Mouse (Mus musculus) midbrain, embryonic 16.5 days (tissue): ENCODE data around the gene Prss57. TPM values are rescaled to one million over a fixed set of nuclear protein-coding genes. Genes with fewer than 3 reads are reported as not detected.

Source experiments
- ATAC-seq: fragments of 200-750 bp; cut with Nextera tagmentation; 2 replicates; pipeline ENCODE4 v1.8.0; 2017; ENCODE audit warnings: moderate TSS enrichment
- H3K27ac ChIP-seq: fragments of 300-500 bp; sonication (generic); 2 replicates; pipeline ENCODE4 v1.5.1; 2014; ENCODE audit warnings: mild to moderate bottlenecking, low read length, mixed read lengths
- H3K27me3 ChIP-seq: fragments of 300-500 bp; sonication (generic); 2 replicates; pipeline ENCODE4 v1.6.1; 2014; ENCODE audit warnings: low read depth, low read length, mixed read lengths; ENCODE audit not compliant: control insufficient read depth, insufficient read depth
- H3K36me3 ChIP-seq: fragments of 300-500 bp; sonication (generic); 2 replicates; pipeline ENCODE4 v1.6.1; 2014; ENCODE audit warnings: mild to moderate bottlenecking, low read length, moderate library complexity, mixed read lengths; ENCODE audit not compliant: control insufficient read depth, insufficient read depth
- H3K4me1 ChIP-seq: fragments of 300-500 bp; sonication (generic); 2 replicates; pipeline ENCODE4 v1.6.1; 2014; ENCODE audit warnings: mild to moderate bottlenecking, low read length, mixed read lengths; ENCODE audit not compliant: control insufficient read depth, insufficient read depth
- H3K4me2 ChIP-seq: fragments of 300-500 bp; sonication (generic); 2 replicates; pipeline ENCODE4 v1.6.1; 2014; ENCODE audit warnings: mild to moderate bottlenecking, low read length, mixed read lengths
- H3K4me3 ChIP-seq: fragments of 300-500 bp; sonication (generic); 2 replicates; pipeline ENCODE4 v1.5.1; 2014; ENCODE audit warnings: low read depth, mild to moderate bottlenecking, low read length, moderate library complexity, mixed read lengths
- H3K9ac ChIP-seq: fragments of 300-500 bp; sonication (generic); 2 replicates; pipeline ENCODE4 v1.6.1; 2014; ENCODE audit warnings: low read depth, low read length, mixed read lengths
- H3K9me3 ChIP-seq: fragments of 300-500 bp; sonication (generic); replicated peaks from 2 replicates; pipeline ENCODE4 v1.6.1; 2014; ENCODE audit warnings: mild to moderate bottlenecking, low read length, mixed read lengths; ENCODE audit not compliant: control insufficient read depth, poor library complexity, severe bottlenecking
- WGBS: fragments of 180-500 bp; shearing (Covaris S2); extraction: QIAGEN DNeasy Blood & Tissue Kit; methylation state at CpG from one replicate; pipeline ENCODE4 v1.1.7; 2014; 5-methylcytosine and 5-hydroxymethylcytosine counted together
- polyA plus RNA-seq: library from polyadenylated mRNA; unstranded; fragments of >200 nt; fragmentation: Nextera tagmentation; extraction: Ambion mirVana; gene quantifications from 2 replicates; pipeline ENCODE4 v1.2.1, GENCODE M21; 2015

Gene Prss57
- polyA plus RNA-seq, 1 experiment from 2014 or later: 0.19 TPM

DNA sequence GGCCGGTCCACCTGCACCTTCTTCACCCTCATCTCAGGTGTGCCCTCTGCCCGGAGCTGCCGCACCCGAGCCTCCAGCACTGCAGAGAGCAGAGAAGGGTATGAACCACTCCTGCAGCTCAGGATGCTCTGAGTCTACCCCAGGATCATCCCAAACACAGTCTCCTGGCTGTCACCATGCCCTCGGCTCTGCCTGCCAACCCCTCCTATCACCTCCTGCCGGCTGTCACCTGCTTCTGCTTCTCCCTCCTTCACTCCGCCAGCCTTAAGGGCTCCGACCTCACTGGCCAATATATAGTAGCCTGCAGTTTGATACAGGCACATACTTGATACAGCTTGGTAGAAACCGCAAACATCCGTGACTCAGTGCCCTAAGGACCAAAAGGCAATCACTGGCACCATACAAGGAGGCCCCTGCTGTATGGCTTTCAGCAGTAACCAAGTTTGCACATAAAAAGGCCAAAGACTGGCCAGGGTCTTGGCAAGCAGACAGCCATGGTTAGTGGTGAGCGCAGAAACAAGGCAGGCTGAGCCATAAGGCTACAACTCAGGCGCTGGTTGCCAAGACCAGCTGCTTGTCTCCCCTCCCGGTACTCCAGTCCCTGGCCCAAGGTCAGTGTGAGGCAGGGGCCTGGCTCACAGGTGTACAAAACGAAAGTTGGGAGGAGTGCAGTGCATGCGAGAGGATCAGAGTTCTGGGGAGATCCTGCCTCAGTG is 47.0 kb downstream of the Prss57 start:
- Histone ChIP-seq H3K4me2 (no peak overlapping the region), H3K4me3 (no peak overlapping the region), H3K9ac (no peak overlapping the region), H3K36me3 (peaks cover 36% of the 10 kb centered on the region), H3K27ac (no peak overlapping the region), H3K27me3 (no peaks in the 10 kb centered on the region), H3K4me1 (peaks cover 12% of the 10 kb centered on the region), H3K9me3 (peaks cover 20% of the 10 kb centered on the region)
- ATAC-seq: no peak
- WGBS: 94% methylated on average over 15 of the region's 15 CpGs

GRCm38 (mm10) chr10:79743161-79743560 is 47.6 kb downstream of the Prss57 start:
- Histone ChIP-seq H3K4me3 (no peak overlapping the region), H3K4me2 (no peak overlapping the region), H3K27me3 (no peaks in the 10 kb centered on the region), H3K4me1 (peaks cover 12% of the 10 kb centered on the region), H3K27ac (no peak overlapping the region), H3K9me3 (peaks cover 24% of the 10 kb centered on the region), H3K9ac (no peak overlapping the region), H3K36me3 (peaks cover 43% of the 10 kb centered on the region)
- WGBS: 93% methylated on average over 11 of the region's 11 CpGs
- no peak for ATAC-seq

GRCm38 (mm10) chr10:79740863-79741262 is 49.9 kb downstream of the Prss57 start:
- H3K4me2 ChIP-seq: no peak overlapping the region
- H3K27ac ChIP-seq: no peak overlapping the region
- peaks cover 7% of the 10 kb centered on the region for H3K4me1 ChIP-seq
- no peak overlapping the region for H3K9ac ChIP-seq
- WGBS: 52% methylated on average over 11 of the region's 11 CpGs
- no peaks in the 10 kb centered on the region for H3K27me3 ChIP-seq
- peaks cover 66% of the 10 kb centered on the region for H3K36me3 ChIP-seq
- H3K4me3 ChIP-seq: no peak overlapping the region
- H3K9me3 ChIP-seq: peaks cover 30% of the 10 kb centered on the region
- ATAC-seq: no peak

DNA sequence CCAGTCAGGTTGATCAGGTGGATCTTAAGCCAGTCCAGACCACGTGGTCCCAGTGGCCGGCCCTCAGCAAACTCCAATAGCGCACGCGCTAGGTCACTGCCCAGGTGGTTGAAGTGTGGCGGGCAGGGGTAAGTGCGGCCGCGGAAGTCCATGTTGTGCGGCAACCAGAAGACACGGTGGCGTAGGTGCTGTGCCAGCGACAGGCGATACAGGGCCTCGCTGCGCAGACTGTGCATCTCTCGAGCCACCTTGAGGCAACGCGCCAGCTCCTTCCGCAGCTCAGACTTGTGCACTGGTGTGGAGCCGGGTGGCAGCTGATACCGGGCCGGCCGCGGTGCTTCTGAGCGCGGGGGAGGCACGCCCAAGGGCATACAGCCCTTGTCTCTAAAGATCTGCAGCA is 51.5 kb downstream of the Prss57 start:
- Histone ChIP-seq H3K9me3 (peaks cover 31% of the 10 kb centered on the region), H3K9ac (no peak overlapping the region), H3K4me3 (no peak overlapping the region), H3K27me3 (no peaks in the 10 kb centered on the region), H3K27ac (no peak overlapping the region), H3K4me1 (no peaks in the 10 kb centered on the region), H3K36me3 (peaks cover 79% of the 10 kb centered on the region), H3K4me2 (no peak overlapping the region)
- no peak for ATAC-seq
- 96% methylated on average over 28 of the region's 28 CpGs for WGBS

- H3K36me3 ChIP-seq: peaks cover 78% of the 10 kb centered on the region
- no peak for ATAC-seq
- no peaks in the 10 kb centered on the region for H3K27me3 ChIP-seq
- no peak overlapping the region for H3K4me2 ChIP-seq
- 85% methylated on average over 10 of the region's 10 CpGs for WGBS
- peaks cover 31% of the 10 kb centered on the region for H3K9me3 ChIP-seq
- H3K9ac ChIP-seq: no peak overlapping the region
- H3K27ac ChIP-seq: no peak overlapping the region
- H3K4me1 ChIP-seq: no peaks in the 10 kb centered on the region
- H3K4me3 ChIP-seq: no peak overlapping the region
Observed at GRCm38 (mm10) chr10:79738259-79738658, 52.5 kb downstream of the Prss57 start.

DNA sequence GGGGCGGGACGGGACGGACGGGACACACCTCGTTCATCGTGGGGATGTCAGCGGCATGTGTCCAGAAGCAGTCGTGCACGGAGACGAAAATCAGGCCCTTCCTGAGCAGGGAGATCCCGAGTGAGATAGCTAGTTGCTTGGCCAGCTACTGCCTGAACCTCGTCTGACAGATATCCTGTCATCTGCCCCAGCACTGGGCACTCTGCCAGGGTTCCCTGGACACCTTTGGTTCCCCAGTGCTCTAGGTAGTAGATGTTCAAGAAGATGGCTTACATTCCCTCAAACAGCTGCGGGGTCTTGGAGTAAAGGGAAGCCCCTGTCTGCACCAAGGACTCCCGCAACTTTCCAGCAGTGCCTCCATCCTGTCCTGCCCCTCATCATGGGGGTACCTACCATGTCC is 54.1 kb downstream of the Prss57 start:
- no peak for ATAC-seq
- Histone ChIP-seq H3K27ac (no peak overlapping the region), H3K4me3 (no peak overlapping the region), H3K4me1 (no peaks in the 10 kb centered on the region), H3K9me3 (peaks cover 31% of the 10 kb centered on the region), H3K27me3 (no peaks in the 10 kb centered on the region), H3K4me2 (no peak overlapping the region), H3K36me3 (peaks cover 84% of the 10 kb centered on the region), H3K9ac (no peak overlapping the region)
- WGBS: 89% methylated on average over 13 of the region's 14 CpGs

DNA sequence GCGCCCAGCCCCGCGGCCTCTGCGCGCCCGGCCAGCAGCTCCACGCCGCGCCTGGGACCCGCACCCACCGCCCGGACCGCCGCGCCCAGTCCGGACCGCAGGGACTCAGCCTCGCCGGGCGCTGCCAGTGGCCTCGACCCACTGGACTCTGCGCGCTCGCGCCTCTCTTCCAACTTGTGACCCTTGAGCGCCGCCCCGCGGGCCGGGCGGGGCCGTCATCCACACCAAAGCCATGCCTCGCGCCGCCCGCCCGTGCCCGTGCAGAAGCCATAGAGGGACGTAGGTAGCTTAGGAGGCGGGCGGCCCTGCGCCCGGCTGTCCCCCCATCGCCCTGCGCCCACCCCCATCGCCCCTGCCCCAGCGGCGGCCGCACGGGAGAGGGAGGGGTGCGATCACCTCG is 55.4 kb downstream of the Prss57 start:
- no peak overlapping the region for H3K4me3 ChIP-seq
- H3K9me3 ChIP-seq: peaks cover 27% of the 10 kb centered on the region
- H3K27me3 ChIP-seq: no peaks in the 10 kb centered on the region
- peaks cover 71% of the 10 kb centered on the region for H3K36me3 ChIP-seq
- H3K27ac ChIP-seq: no peak overlapping the region
- 32% methylated on average over 42 of the region's 52 CpGs for WGBS
- H3K9ac ChIP-seq: no peak overlapping the region
- ATAC-seq: no peak
- H3K4me1 ChIP-seq: no peaks in the 10 kb centered on the region
- H3K4me2 ChIP-seq: no peak overlapping the region

DNA sequence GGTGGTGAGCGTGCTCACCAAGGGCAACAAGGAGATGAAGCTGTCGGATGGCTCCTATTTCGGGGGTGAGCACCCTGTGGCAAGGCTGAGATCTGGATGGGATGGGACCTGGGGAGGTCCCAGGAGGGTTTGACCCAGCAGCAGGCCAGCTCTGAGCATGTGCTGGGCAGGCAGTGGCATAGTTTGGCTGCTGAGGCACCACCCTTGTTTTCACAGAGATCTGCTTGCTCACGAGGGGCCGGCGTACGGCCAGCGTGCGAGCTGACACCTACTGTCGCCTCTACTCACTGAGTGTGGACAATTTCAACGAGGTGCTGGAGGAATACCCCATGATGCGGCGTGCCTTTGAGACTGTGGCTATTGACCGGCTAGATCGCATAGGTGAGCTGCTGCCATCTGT is 56.9 kb downstream of the Prss57 start:
- Histone ChIP-seq H3K27ac (no peak overlapping the region), H3K4me3 (no peak overlapping the region), H3K4me2 (no peak overlapping the region), H3K9me3 (peaks cover 11% of the 10 kb centered on the region), H3K4me1 (no peaks in the 10 kb centered on the region), H3K27me3 (no peaks in the 10 kb centered on the region), H3K9ac (no peak overlapping the region), H3K36me3 (peaks cover 56% of the 10 kb centered on the region)
- WGBS: 97% methylated on average over 15 of the region's 15 CpGs
- no peak for ATAC-seq

- no peak overlapping the region for H3K9ac ChIP-seq
- H3K27ac ChIP-seq: no peak overlapping the region
- H3K4me1 ChIP-seq: no peaks in the 10 kb centered on the region
- H3K9me3 ChIP-seq: peaks cover 2% of the 10 kb centered on the region; the same call in 1 of the 2 replicates
- no peaks in the 10 kb centered on the region for H3K27me3 ChIP-seq
- no peak overlapping the region for H3K4me3 ChIP-seq
- peaks cover 43% of the 10 kb centered on the region for H3K36me3 ChIP-seq
- H3K4me2 ChIP-seq: no peak overlapping the region
- 95% methylated on average over 1 of the region's 1 CpGs for WGBS
- ATAC-seq: no peak
Observed at GRCm38 (mm10) chr10:79732500-79732899, 58.3 kb downstream of the Prss57 start.
